Mouse (Mus musculus) kidney, embryonic 15.5 days (tissue): ENCODE measurements around the gene Amigo2. TPM values are rescaled to one million over a fixed set of nuclear protein-coding genes. Genes with fewer than 3 reads are reported as not detected.
"Not testable (repeated sequence)": the region's sequence is repeated elsewhere in the genome, so short reads cannot be mapped to it uniquely, and the experiment has no call there.

ENCODE experiments used
- ATAC-seq: fragments of 200-750 bp; cut with Nextera tagmentation; replicated peaks from 2 replicates; pipeline ENCODE4 v1.8.0; 2017; ENCODE audit warnings: moderate TSS enrichment; ENCODE audit not compliant: low FRiP score
- H3K27ac ChIP-seq: fragments of 300-500 bp; sonication (generic); 2 replicates; pipeline ENCODE4 v1.5.1; 2015; ENCODE audit warnings: mild to moderate bottlenecking, inconsistent platforms
- H3K27me3 ChIP-seq: fragments of 300-500 bp; sonication (generic); 2 replicates; pipeline ENCODE4 v1.6.1; 2015; ENCODE audit warnings: inconsistent platforms
- H3K36me3 ChIP-seq: fragments of 300-500 bp; sonication (generic); 2 replicates; pipeline ENCODE4 v1.6.1; 2015; ENCODE audit warnings: inconsistent platforms
- H3K4me1 ChIP-seq: fragments of 300-500 bp; sonication (generic); 2 replicates; pipeline ENCODE4 v1.6.1; 2015; ENCODE audit warnings: inconsistent platforms
- H3K4me2 ChIP-seq: fragments of 300-500 bp; sonication (generic); 2 replicates; pipeline ENCODE4 v1.6.1; 2015; ENCODE audit warnings: moderate library complexity, mild to moderate bottlenecking, inconsistent platforms
- H3K4me3 ChIP-seq: fragments of 300-500 bp; sonication (generic); replicated peaks from 2 replicates; pipeline ENCODE4 v1.5.1; 2015; ENCODE audit warnings: mild to moderate bottlenecking, inconsistent platforms
- H3K9ac ChIP-seq: fragments of 300-500 bp; sonication (generic); 2 replicates; pipeline ENCODE4 v1.6.1; 2015; ENCODE audit warnings: mild to moderate bottlenecking, inconsistent platforms
- H3K9me3 ChIP-seq: fragments of 300-500 bp; sonication (generic); replicated peaks from 2 replicates; pipeline ENCODE4 v1.6.1; 2016; ENCODE audit warnings: inconsistent platforms
- WGBS: fragments of 180-500 bp; shearing (Covaris S2); methylation state at CpG from one replicate; pipeline ENCODE4 v1.1.7; 2015; ENCODE audit warnings: mixed read lengths; 5-methylcytosine and 5-hydroxymethylcytosine counted together
- polyA plus RNA-seq: library from polyadenylated mRNA; unstranded; fragments of >200 nt; fragmentation: Nextera tagmentation; extraction: Ambion mirVana; gene quantifications from 2 replicates; pipeline ENCODE4 v1.2.1, GENCODE M21; 2015

Gene Amigo2
- polyA plus RNA-seq, 1 experiment from 2014 or later: 11.9 TPM

GRCm38 (mm10) chr15:97245392-97245791 is 1.7 kb downstream of the Amigo2 start:
- Histone ChIP-seq H3K4me3 (peak overlapping the region; percentile 87; the same call in 1 of the 2 replicates), H3K4me2 (peak overlapping the region; percentile 84)

DNA sequence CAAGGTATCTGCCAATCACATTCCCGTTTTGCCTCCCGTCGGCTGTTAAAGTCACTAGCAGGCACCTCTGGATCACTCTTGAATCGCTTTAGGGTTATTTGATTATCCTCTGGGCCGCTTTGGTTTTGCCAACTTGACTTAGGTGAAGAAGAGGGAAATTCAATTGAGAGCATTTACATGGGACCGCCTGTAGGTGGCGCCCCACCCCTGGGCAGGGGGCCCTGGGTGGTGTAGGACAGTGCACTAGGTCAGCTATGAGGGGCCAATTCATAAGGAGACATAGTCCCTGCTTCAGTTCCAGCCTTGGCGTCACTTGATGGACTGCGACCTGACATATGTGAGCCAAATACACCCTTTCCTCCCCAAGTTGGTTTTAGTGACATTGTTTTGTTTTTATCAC is 10.1 kb downstream of the Amigo2 start:
- Histone ChIP-seq H3K9me3 (no peaks in the 10 kb centered on the region), H3K27me3 (no peaks in the 10 kb centered on the region), H3K9ac (no peak overlapping the region), H3K4me3 (no peak overlapping the region), H3K4me1 (no peaks in the 10 kb centered on the region), H3K36me3 (no peaks in the 10 kb centered on the region), H3K4me2 (no peak overlapping the region), H3K27ac (no peak overlapping the region)
- ATAC-seq: no peak
- 49% methylated on average over 9 of the region's 9 CpGs for WGBS

More at GRCm38 (mm10) chr15:97245392-97245791, 1.7 kb downstream of the Amigo2 start:
- 83% methylated on average over 18 of the region's 18 CpGs for WGBS
- H3K9me3 ChIP-seq: no peaks in the 10 kb centered on the region
- no peak for ATAC-seq
- H3K36me3 ChIP-seq: peaks cover 8% of the 10 kb centered on the region; the same call in 1 of the 2 replicates
- H3K27ac ChIP-seq: no peak overlapping the region
- peaks cover 24% of the 10 kb centered on the region for H3K4me1 ChIP-seq
- peaks cover 13% of the 10 kb centered on the region; the same call in 1 of the 2 replicates for H3K27me3 ChIP-seq
- no peak overlapping the region for H3K9ac ChIP-seq

- WGBS: 31% methylated on average over 7 of the region's 7 CpGs
- Histone ChIP-seq H3K9ac (no peak overlapping the region), H3K27me3 (no peaks in the 10 kb centered on the region), H3K9me3 (0 out of 2 replicates have a peak, but pooled peaks cover 4% of the 10 kb centered on the region), H3K4me3 (no peak overlapping the region), H3K4me1 (no peaks in the 10 kb centered on the region), H3K27ac (no peak overlapping the region), H3K4me2 (no peak overlapping the region), H3K36me3 (no peaks in the 10 kb centered on the region)
- no peak for ATAC-seq
These were observed 11.9 kb downstream of the Amigo2 start for GRCm38 (mm10) chr15:97235183-97235582.

DNA sequence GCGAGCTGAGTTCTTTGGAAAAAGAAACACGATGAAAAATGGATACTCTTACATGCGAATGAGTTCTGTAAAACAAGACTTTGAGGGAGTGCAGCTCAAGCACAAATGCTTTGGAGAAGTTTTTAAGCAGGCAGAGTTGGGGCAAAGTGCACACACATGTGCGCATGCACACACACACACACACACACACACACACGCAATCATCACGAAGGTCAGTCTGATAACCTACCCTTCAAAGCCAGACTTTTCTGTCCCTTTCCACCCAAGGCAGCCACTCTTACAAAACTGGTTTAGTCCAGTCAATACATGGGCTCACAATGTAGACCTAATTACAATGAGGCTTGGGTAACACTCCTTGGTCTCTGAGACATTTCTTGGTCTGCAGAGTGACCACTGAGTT is 13.0 kb downstream of the Amigo2 start:
- no peak for ATAC-seq
- Histone ChIP-seq H3K36me3 (no peaks in the 10 kb centered on the region), H3K9ac (no peak overlapping the region)

DNA sequence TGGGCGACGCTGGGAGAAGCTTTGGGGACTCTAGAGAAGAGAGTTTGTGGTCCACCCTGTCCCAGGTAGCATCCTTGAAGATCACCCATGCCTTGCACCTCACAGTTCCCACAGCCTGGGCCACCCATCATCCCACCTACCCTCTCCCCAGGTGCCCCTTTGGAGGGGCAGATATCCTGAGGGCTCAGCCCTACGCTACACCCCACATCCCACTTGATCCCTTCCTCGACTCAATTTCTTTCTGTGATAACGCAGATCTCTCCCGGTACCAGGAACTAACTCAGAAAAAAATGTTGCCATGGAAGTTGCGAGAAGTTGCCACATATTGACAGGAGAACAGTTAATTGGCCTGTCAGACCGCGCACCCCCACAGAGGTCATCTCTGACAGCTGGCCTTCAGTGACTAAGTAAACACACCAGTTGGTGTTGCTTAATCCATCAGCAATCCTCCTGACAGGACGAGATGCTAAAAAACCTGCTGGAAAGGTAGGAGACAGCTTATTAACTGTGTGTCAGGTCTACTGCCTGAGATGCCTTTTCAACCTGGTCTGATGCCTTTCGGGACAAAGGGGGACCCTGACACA is 17.5 kb downstream of the Amigo2 start:
- Histone ChIP-seq H3K4me2 (no peak overlapping the region), H3K4me1 (peaks cover 4% of the 10 kb centered on the region), H3K4me3 (no peak overlapping the region), H3K27ac (no peak overlapping the region), H3K9me3 (0 out of 2 replicates have a peak, but pooled peaks cover 4% of the 10 kb centered on the region), H3K36me3 (no peaks in the 10 kb centered on the region), H3K27me3 (no peaks in the 10 kb centered on the region), H3K9ac (no peak overlapping the region)
- 85% methylated on average over 11 of the region's 11 CpGs for WGBS
- ATAC-seq: no peak

More for the DNA sequence above, 13.0 kb downstream of the Amigo2 start:
- no peak overlapping the region for H3K4me3 ChIP-seq
- H3K4me1 ChIP-seq: no peaks in the 10 kb centered on the region
- 0 out of 2 replicates have a peak, but pooled peaks cover 4% of the 10 kb centered on the region for H3K9me3 ChIP-seq
- no peaks in the 10 kb centered on the region for H3K27me3 ChIP-seq
- H3K4me2 ChIP-seq: no peak overlapping the region
- WGBS: 88% methylated on average over 6 of the region's 6 CpGs
- H3K27ac ChIP-seq: no peak overlapping the region

DNA sequence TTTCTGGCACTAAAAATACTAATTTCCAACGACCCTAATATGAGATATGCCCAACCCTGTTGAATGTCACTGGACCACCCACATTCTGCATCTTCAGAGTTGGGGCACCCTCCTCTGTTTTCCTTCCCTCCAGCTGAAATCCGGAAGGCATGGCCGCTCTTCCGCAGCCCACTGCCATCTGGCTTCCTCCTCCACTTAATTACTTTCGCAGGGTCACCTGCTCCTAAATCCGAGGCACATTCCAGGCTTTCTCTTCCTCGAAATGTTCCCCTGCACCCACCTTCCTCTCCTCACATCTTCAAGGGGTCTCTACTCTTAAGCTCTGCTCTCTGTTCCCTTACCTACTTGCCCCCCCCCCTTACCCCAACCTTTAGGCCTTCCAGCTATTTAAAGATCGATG is 23.1 kb downstream of the Amigo2 start:
- peak; percentile 54 for ATAC-seq
- Histone ChIP-seq H3K27ac (peak overlapping the region; percentile 66), H3K4me2 (peak overlapping the region; percentile 32), H3K27me3 (no peaks in the 10 kb centered on the region), H3K9ac (no peak overlapping the region), H3K4me1 (peaks cover 19% of the 10 kb centered on the region), H3K9me3 (no peaks in the 10 kb centered on the region), H3K36me3 (no peaks in the 10 kb centered on the region), H3K4me3 (no peak overlapping the region)
- WGBS: 20% methylated on average over 8 of the region's 8 CpGs

- peak overlapping the region; percentile 32 for H3K4me2 ChIP-seq
- no peak overlapping the region for H3K4me3 ChIP-seq
- H3K4me1 ChIP-seq: peaks cover 19% of the 10 kb centered on the region
- H3K9me3 ChIP-seq: no peaks in the 10 kb centered on the region
- WGBS: 57% methylated on average over 10 of the region's 10 CpGs
- no peaks in the 10 kb centered on the region for H3K36me3 ChIP-seq
- no peak for ATAC-seq
- no peak overlapping the region for H3K9ac ChIP-seq
- peak overlapping the region; percentile 66 for H3K27ac ChIP-seq
- H3K27me3 ChIP-seq: no peaks in the 10 kb centered on the region
These were observed 23.7 kb downstream of the Amigo2 start for GRCm38 (mm10) chr15:97223431-97223830.

GRCm38 (mm10) chr15:97216843-97217242 is 30.2 kb downstream of the Amigo2 start:
- no peak for ATAC-seq
- Histone ChIP-seq H3K4me2 (no peak overlapping the region), H3K36me3 (no peaks in the 10 kb centered on the region)

DNA sequence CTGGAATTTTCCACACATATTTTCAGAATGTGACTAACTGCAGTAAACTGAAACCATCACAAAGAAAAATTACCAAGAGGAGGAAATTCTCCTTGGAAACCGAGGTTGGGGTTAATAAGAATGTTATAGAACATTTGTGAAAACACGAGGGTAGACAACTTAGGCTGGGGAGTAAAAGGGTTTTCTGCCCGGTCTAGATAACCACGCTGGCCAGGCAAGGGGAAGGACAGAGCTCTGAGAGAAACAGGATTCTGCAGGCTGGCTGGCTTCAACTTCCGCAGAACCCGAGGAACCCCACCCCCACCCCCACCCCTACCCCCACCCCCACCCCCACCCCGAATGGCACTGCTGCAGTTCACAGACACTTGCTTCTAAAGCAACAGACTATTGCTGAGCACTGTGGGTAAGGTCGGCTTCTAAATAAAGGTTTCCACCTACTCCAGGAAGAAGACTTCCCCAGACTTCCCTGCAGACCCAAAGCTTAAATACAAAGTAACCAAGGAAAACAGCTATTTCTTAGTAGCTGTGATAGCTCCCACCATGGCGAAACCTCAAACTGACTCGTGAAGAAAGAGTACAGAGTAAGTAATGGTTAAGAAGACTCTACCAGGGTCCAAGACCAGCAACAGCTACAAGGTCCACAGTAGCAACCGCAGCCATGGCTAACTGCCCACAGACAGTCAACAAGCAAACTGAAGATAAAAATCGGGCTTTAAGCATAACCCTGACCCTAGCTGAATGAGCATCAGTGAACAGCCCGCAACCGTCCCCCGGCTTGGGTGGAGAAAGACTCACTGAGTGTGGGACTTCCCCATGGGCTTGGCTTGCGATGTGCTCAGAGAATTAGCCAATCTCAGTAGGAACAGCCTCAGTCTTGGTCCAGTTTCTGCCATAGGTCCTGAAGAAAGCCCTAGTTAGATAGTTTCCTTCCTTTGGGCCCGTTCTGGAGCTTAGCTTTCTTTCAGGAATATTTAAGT is 34.3 kb downstream of the Amigo2 start:
- 78% methylated on average over 17 of the region's 17 CpGs for WGBS

More at GRCm38 (mm10) chr15:97216843-97217242, 30.2 kb downstream of the Amigo2 start:
- no peaks in the 10 kb centered on the region for H3K9me3 ChIP-seq
- H3K9ac ChIP-seq: no peak overlapping the region
- no peaks in the 10 kb centered on the region for H3K27me3 ChIP-seq
- H3K4me3 ChIP-seq: no peak overlapping the region
- H3K4me1 ChIP-seq: no peaks in the 10 kb centered on the region
- H3K27ac ChIP-seq: no peak overlapping the region
- WGBS: 94% methylated on average over 5 of the region's 5 CpGs

DNA sequence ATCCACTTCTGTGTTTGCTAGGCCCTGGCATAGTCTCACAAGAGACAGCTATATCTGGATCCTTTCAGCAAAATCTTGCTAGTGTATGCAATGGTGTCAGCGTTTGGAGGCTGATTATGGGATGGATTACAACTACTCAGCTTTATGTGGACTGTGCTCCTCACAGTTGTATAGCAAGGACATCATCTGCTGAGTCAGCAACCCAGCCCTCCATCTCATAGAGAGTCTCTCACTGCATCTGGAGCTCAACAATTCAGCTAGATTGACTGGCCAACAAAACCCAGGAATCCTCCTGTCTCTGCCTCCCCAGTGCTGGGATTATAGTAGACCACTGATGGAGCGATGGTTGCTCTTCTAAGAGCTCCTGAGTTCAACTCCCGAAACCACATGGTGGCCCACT is 37.3 kb downstream of the Amigo2 start:
- 92% methylated on average over 3 of the region's 3 CpGs for WGBS
- H3K36me3 ChIP-seq, H3K4me1 ChIP-seq, H3K27me3 ChIP-seq, H3K4me3 ChIP-seq, ATAC-seq, H3K9ac ChIP-seq, H3K4me2 ChIP-seq, H3K27ac ChIP-seq, H3K9me3 ChIP-seq: not testable (repeated sequence)

More for the DNA sequence above, 34.3 kb downstream of the Amigo2 start:
- Histone ChIP-seq H3K4me1 (no peaks in the 10 kb centered on the region), H3K9me3 (no peaks in the 10 kb centered on the region), H3K27ac (no peak overlapping the region), H3K36me3 (no peaks in the 10 kb centered on the region), H3K9ac (no peak overlapping the region), H3K4me2 (no peak overlapping the region), H3K27me3 (no peaks in the 10 kb centered on the region), H3K4me3 (no peak overlapping the region)
- no peak for ATAC-seq

DNA sequence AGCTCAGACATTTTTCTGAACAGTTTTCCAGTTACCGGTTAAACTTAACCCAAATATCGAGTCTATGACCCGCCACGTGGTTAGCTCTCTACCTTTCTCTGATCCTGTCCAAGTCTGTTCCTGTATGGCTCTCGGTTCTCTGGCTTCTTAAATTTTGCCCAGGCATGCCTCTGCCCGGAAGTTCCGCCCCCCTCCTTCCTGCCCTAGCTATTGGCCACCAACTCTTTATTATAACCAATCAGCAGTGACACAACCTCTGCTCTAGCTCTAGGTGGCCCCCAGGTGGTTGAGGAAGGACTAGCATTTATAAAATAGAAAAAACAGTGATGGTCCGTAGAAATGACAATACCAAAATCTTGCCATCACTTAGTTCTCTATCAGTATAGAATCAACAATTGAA is 40.6 kb downstream of the Amigo2 start:
- 96% methylated on average over 8 of the region's 8 CpGs for WGBS
- Histone ChIP-seq H3K4me1 (no peaks in the 10 kb centered on the region), H3K27me3 (no peaks in the 10 kb centered on the region), H3K27ac (no peak overlapping the region), H3K36me3 (no peaks in the 10 kb centered on the region), H3K9me3 (no peaks in the 10 kb centered on the region), H3K4me3 (no peak overlapping the region), H3K9ac (no peak overlapping the region), H3K4me2 (no peak overlapping the region)
- no peak for ATAC-seq

- WGBS: 89% methylated on average over 10 of the region's 10 CpGs
- ATAC-seq: no peak
- Histone ChIP-seq H3K27me3 (no peaks in the 10 kb centered on the region), H3K9ac (no peak overlapping the region), H3K4me1 (no peaks in the 10 kb centered on the region), H3K4me2 (no peak overlapping the region), H3K4me3 (no peak overlapping the region), H3K36me3 (no peaks in the 10 kb centered on the region), H3K27ac (no peak overlapping the region), H3K9me3 (no peaks in the 10 kb centered on the region)
These were observed 41.3 kb downstream of the Amigo2 start for GRCm38 (mm10) chr15:97205776-97206175.
